Mouse (Mus musculus): Measurements from ENCODE around the gene Mfsd2a. TPM values are rescaled to one million over a fixed set of nuclear protein-coding genes. Genes with fewer than 3 reads are reported as not detected.
"Not testable (repeated sequence)": the region's sequence is repeated elsewhere in the genome, so short reads cannot be mapped to it uniquely, and the experiment has no call there.

Mfsd2a gene
- total and polyA plus RNA-seq, 2 experiments from 2014 or later = 30.3 to 57.7 TPM

- H3K36me3 ChIP-seq (ENCODE audit: insufficient read depth, low read length) = no peaks in the 10 kb centered on the region
- ATAC-seq (ENCODE audit: low FRiP score) = no peak
- DNase-seq (ENCODE audit: low spot score) = no peak
- H3K4me2 ChIP-seq (ENCODE audit: low read depth, low read length, poor library complexity, severe bottlenecking) = no peak overlapping the region
- H3K4me1 ChIP-seq (ENCODE audit: insufficient read depth, low read length) = no peaks in the 10 kb centered on the region
- no peak for TF ChIP-seq CTCF (IDR thresholded peaks at IDR 0.05)
- H3K9ac ChIP-seq (replicated peaks; ENCODE audit: low read length, poor library complexity, severe bottlenecking) = no peak overlapping the region
- no peak overlapping the region for H3K4me3 ChIP-seq (ENCODE audit: low read depth, low read length)
- 76% methylated on average over 1 of the region's 1 CpGs for WGBS
- H3K27ac ChIP-seq (ENCODE audit: low read depth, low read length) = no peak overlapping the region
- H3K27me3 ChIP-seq (ENCODE audit: insufficient read depth, low read length) = no peaks in the 10 kb centered on the region
- H3K9me3 ChIP-seq (ENCODE audit: low read length) = no peaks in the 10 kb centered on the region
Observed at GRCm38 (mm10) chr4:122991177-122991576, 30.2 kb upstream of the Mfsd2a start.

- not testable (repeated sequence) for H3K27ac ChIP-seq (ENCODE audit: low read depth, low read length); H3K4me3 ChIP-seq (ENCODE audit: low read depth, low read length); H3K9me3 ChIP-seq (ENCODE audit: low read length); ATAC-seq (ENCODE audit: low FRiP score); H3K4me1 ChIP-seq (ENCODE audit: insufficient read depth, low read length); H3K36me3 ChIP-seq (ENCODE audit: insufficient read depth, low read length); H3K9ac ChIP-seq (replicated peaks; ENCODE audit: low read length, poor library complexity, severe bottlenecking); H3K27me3 ChIP-seq (ENCODE audit: insufficient read depth, low read length); H3K4me2 ChIP-seq (ENCODE audit: low read depth, low read length, poor library complexity, severe bottlenecking); DNase-seq (ENCODE audit: low spot score)
- TF ChIP-seq CTCF (IDR thresholded peaks at IDR 0.05) = peak; percentile 74
- WGBS = 52% methylated on average over 3 of the region's 3 CpGs
Observed at GRCm38 (mm10) chr4:122988004-122988403, 27.0 kb upstream of the Mfsd2a start.

- ATAC-seq (ENCODE audit: low FRiP score) (no peak), DNase-seq (ENCODE audit: low spot score) (no peak)
- TF ChIP-seq CTCF (IDR thresholded peaks at IDR 0.05) = no peak
- Histone ChIP-seq H3K4me1 (ENCODE audit: insufficient read depth, low read length) (no peaks in the 10 kb centered on the region), H3K27ac (ENCODE audit: low read depth, low read length) (no peak overlapping the region), H3K36me3 (ENCODE audit: insufficient read depth, low read length) (no peaks in the 10 kb centered on the region), H3K9me3 (ENCODE audit: low read length) (no peaks in the 10 kb centered on the region), H3K27me3 (ENCODE audit: insufficient read depth, low read length) (no peaks in the 10 kb centered on the region), H3K4me3 (ENCODE audit: low read depth, low read length) (no peak overlapping the region), H3K9ac (replicated peaks; ENCODE audit: low read length, poor library complexity, severe bottlenecking) (no peak overlapping the region), H3K4me2 (ENCODE audit: low read depth, low read length, poor library complexity, severe bottlenecking) (no peak overlapping the region)
- WGBS = 85% methylated on average over 4 of the region's 4 CpGs
Observed at GRCm38 (mm10) chr4:122987421-122987820, 26.4 kb upstream of the Mfsd2a start.

GRCm38 (mm10) chr4:122985110-122985509 lies 24.1 kb upstream of the Mfsd2a start:
- peak; percentile 97 for TF ChIP-seq CTCF (IDR thresholded peaks at IDR 0.05)
- no peak overlapping the region for H3K4me2 ChIP-seq (ENCODE audit: low read depth, low read length, poor library complexity, severe bottlenecking)
- H3K9me3 ChIP-seq (ENCODE audit: low read length) = no peaks in the 10 kb centered on the region
- no peaks in the 10 kb centered on the region for H3K27me3 ChIP-seq (ENCODE audit: insufficient read depth, low read length)
- no peaks in the 10 kb centered on the region for H3K4me1 ChIP-seq (ENCODE audit: insufficient read depth, low read length)
- no peak overlapping the region for H3K27ac ChIP-seq (ENCODE audit: low read depth, low read length)
- DNase-seq (ENCODE audit: low spot score) (peak; percentile 91), ATAC-seq (ENCODE audit: low FRiP score) (peak; percentile 91)
- no peak overlapping the region for H3K4me3 ChIP-seq (ENCODE audit: low read depth, low read length)
- no peak overlapping the region for H3K9ac ChIP-seq (replicated peaks; ENCODE audit: low read length, poor library complexity, severe bottlenecking)
- 34% methylated on average over 8 of the region's 8 CpGs for WGBS
- H3K36me3 ChIP-seq (ENCODE audit: insufficient read depth, low read length) = no peaks in the 10 kb centered on the region

GRCm38 (mm10) chr4:122983486-122984261 lies 22.7 kb upstream of the Mfsd2a start:
- peak overlapping the region; percentile 2; the same call in 1 of the 2 replicates for H3K4me3 ChIP-seq (ENCODE audit: low read depth, low read length)
- H3K36me3 ChIP-seq (ENCODE audit: insufficient read depth, low read length) = no peaks in the 10 kb centered on the region
- no peak overlapping the region for H3K9ac ChIP-seq (replicated peaks; ENCODE audit: low read length, poor library complexity, severe bottlenecking)
- H3K27ac ChIP-seq (ENCODE audit: low read depth, low read length) = no peak overlapping the region
- 30% methylated on average over 16 of the region's 17 CpGs for whole genome bisulfite sequencing
- H3K4me2 ChIP-seq (ENCODE audit: low read depth, low read length, poor library complexity, severe bottlenecking) = peak overlapping the region; percentile 42
- H3K4me1 ChIP-seq (ENCODE audit: insufficient read depth, low read length) = no peaks in the 10 kb centered on the region
- DNase-seq (ENCODE audit: low spot score) = no peak
- no peaks in the 10 kb centered on the region for H3K27me3 ChIP-seq (ENCODE audit: insufficient read depth, low read length)
- H3K9me3 ChIP-seq (ENCODE audit: low read length) = no peaks in the 10 kb centered on the region
- no peak for TF ChIP-seq CTCF (IDR thresholded peaks at IDR 0.05)
- no peak for ATAC-seq (ENCODE audit: low FRiP score)

- no peak overlapping the region for H3K4me3 ChIP-seq (ENCODE audit: low read depth, low read length)
- H3K36me3 ChIP-seq (ENCODE audit: insufficient read depth, low read length) = no peaks in the 10 kb centered on the region
- TF ChIP-seq CTCF (IDR thresholded peaks at IDR 0.05) = no peak
- no peaks in the 10 kb centered on the region for H3K4me1 ChIP-seq (ENCODE audit: insufficient read depth, low read length)
- no peak overlapping the region for H3K9ac ChIP-seq (replicated peaks; ENCODE audit: low read length, poor library complexity, severe bottlenecking)
- H3K4me2 ChIP-seq (ENCODE audit: low read depth, low read length, poor library complexity, severe bottlenecking) = no peak overlapping the region
- no peak overlapping the region for H3K27ac ChIP-seq (ENCODE audit: low read depth, low read length)
- no peak for DNase-seq (ENCODE audit: low spot score)
- WGBS = 75% methylated on average over 3 of the region's 3 CpGs
- no peak for ATAC-seq (ENCODE audit: low FRiP score)
- H3K27me3 ChIP-seq (ENCODE audit: insufficient read depth, low read length) = no peaks in the 10 kb centered on the region
- H3K9me3 ChIP-seq (ENCODE audit: low read length) = no peaks in the 10 kb centered on the region
Observed at GRCm38 (mm10) chr4:122982537-122982936, 21.5 kb upstream of the Mfsd2a start.

Measured in midbrain, postnatal 0 days (tissue).